8 mouse cellular contexts compared by ENCODE assay signal in the genomic region with DNA sequence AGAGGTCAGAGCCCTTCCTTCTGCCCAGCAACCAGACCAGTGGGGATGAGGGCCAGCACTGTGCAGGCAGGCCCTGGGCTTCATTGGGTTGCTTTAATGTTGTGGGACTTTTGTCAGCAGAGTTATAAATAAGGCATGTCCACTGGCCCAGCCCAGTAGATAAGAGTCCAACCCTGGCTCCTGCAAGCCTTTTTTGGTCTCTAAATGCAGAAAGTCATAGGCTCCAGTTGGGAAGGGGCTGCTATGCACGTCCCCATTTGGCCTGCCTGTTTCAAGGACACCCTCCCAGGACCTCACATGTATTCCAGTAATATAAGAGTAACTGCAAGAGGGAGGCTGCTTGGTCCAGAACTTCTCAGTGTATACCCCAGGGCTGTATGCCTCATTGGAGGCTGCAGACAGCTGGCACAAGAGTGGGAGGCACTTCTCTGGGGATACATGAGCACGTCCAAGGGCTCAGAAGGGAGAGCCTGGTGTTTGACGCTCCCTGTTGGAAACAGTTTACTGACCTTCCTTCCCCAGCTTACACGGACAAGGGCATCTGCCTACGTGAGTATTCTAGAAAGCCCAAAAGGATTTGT. TPM values are rescaled to one million over a fixed set of nuclear protein-coding genes. Genes with fewer than 3 reads are reported as not detected.
DNase-seq lines count a peak whose midpoint lies in the region; ATAC-seq and TF ChIP-seq lines count a peak whose summit lies in the region.

TSS of gene Fhl2 (minus strand) at position 324 of the 581 bp plus-strand sequence.

- H3K4me1 ChIP-seq in lung, embryonic 15.5 days = no peaks in the 10 kb centered on the region
- H3K4me1 ChIP-seq in embryonic fibroblast, embryonic 13.5 days (ENCODE audit: control insufficient read depth, insufficient read depth, low read length) = no peaks in the 10 kb centered on the region
- H3K4me1 ChIP-seq in hindbrain, embryonic 15.5 days (replicated peaks) = no peaks in the 10 kb centered on the region
- no peaks in the 10 kb centered on the region for H3K4me1 ChIP-seq in neural tube, embryonic 15.5 days
- H3K4me1 ChIP-seq in liver, postnatal 0 days (ENCODE audit: insufficient read depth) = no peaks in the 10 kb centered on the region
- no peaks in the 10 kb centered on the region for H3K4me1 ChIP-seq in liver, embryonic 11.5 days (replicated peaks; ENCODE audit: control insufficient read depth, insufficient read depth, low read length)

- no peak for TF ChIP-seq CTCF in embryonic fibroblast, embryonic 13.5 days (IDR thresholded peaks at IDR 0.05; ENCODE audit: borderline replicate concordance, insufficient read depth, low read length)
- TF ChIP-seq CTCF in liver, postnatal 0 days (IDR thresholded peaks at IDR 0.05; ENCODE audit: low read depth) = no peak

- 66% methylated on average over 5 of the region's 5 CpGs for WGBS in lung, embryonic 15.5 days
- 87% methylated on average over 5 of the region's 5 CpGs for WGBS in hindbrain, embryonic 15.5 days
- WGBS in neural tube, embryonic 15.5 days = 78% methylated on average over 5 of the region's 5 CpGs
- 74% methylated on average over 5 of the region's 5 CpGs for WGBS in liver, postnatal 0 days (ENCODE audit: insufficient replicate concordance)
- WGBS in liver, embryonic 11.5 days = 65% methylated on average over 5 of the region's 5 CpGs

- TF ChIP-seq EP300 in liver, postnatal 0 days (IDR thresholded peaks at IDR 0.05; ENCODE audit: low read depth) = no peak

- H3K4me3 ChIP-seq in lung, embryonic 15.5 days = no peak within 1 kb of the TSS
- H3K4me3 ChIP-seq in embryonic fibroblast, embryonic 13.5 days (ENCODE audit: insufficient read depth, low read length) = no peak within 1 kb of the TSS
- no peak within 1 kb of the TSS for H3K4me3 ChIP-seq in hindbrain, embryonic 15.5 days
- H3K4me3 ChIP-seq in neural tube, embryonic 15.5 days (replicated peaks) = no peak within 1 kb of the TSS
- H3K4me3 ChIP-seq in liver, postnatal 0 days (ENCODE audit: low read depth, low read length) = no peak within 1 kb of the TSS
- no peak within 1 kb of the TSS for H3K4me3 ChIP-seq in liver, embryonic 11.5 days (ENCODE audit: low read depth, low read length)

- no peaks in the 10 kb centered on the region for H3K9me3 ChIP-seq in lung, embryonic 15.5 days
- no peaks in the 10 kb centered on the region for H3K9me3 ChIP-seq in hindbrain, embryonic 15.5 days
- no peaks in the 10 kb centered on the region for H3K9me3 ChIP-seq in neural tube, embryonic 15.5 days (replicated peaks)
- no peaks in the 10 kb centered on the region for H3K9me3 ChIP-seq in liver, postnatal 0 days (ENCODE audit: low read length)
- H3K9me3 ChIP-seq in liver, embryonic 11.5 days (ENCODE audit: control insufficient read depth, low read length) = no peaks in the 10 kb centered on the region

- no peak for ATAC-seq in lung, embryonic 15.5 days (ENCODE audit: borderline replicate concordance, extremely low read depth, low FRiP score, low TSS enrichment)
- ATAC-seq in hindbrain, embryonic 15.5 days (ENCODE audit: low FRiP score, low read depth) = no peak
- no peak for ATAC-seq in neural tube, embryonic 15.5 days (ENCODE audit: low FRiP score)
- no peak for ATAC-seq in liver, postnatal 0 days
- no peak for ATAC-seq in liver, embryonic 11.5 days (replicated peaks; ENCODE audit: low FRiP score)

- H3K36me3 ChIP-seq in lung, embryonic 15.5 days = no peaks in the 10 kb centered on the region
- H3K36me3 ChIP-seq in hindbrain, embryonic 15.5 days = no peaks in the 10 kb centered on the region
- H3K36me3 ChIP-seq in neural tube, embryonic 15.5 days = no peaks in the 10 kb centered on the region
- H3K36me3 ChIP-seq in liver, postnatal 0 days (replicated peaks; ENCODE audit: insufficient read depth, low read length) = no peaks in the 10 kb centered on the region
- no peaks in the 10 kb centered on the region for H3K36me3 ChIP-seq in liver, embryonic 11.5 days (ENCODE audit: control insufficient read depth, insufficient read depth, low read length)

- no peak within 1 kb of the TSS for H3K27ac ChIP-seq in lung, embryonic 15.5 days
- no peak within 1 kb of the TSS for H3K27ac ChIP-seq in embryonic fibroblast, embryonic 13.5 days (ENCODE audit: insufficient read depth, low read length)
- no peak within 1 kb of the TSS for H3K27ac ChIP-seq in hindbrain, embryonic 15.5 days (replicated peaks)
- H3K27ac ChIP-seq in neural tube, embryonic 15.5 days (replicated peaks) = no peak within 1 kb of the TSS
- H3K27ac ChIP-seq in liver, postnatal 0 days (ENCODE audit: low read depth) = no peak within 1 kb of the TSS
- H3K27ac ChIP-seq in liver, embryonic 11.5 days (ENCODE audit: low read depth, low read length) = no peak within 1 kb of the TSS; the same call in 1 of the 2 replicates

- no peak for DNase-seq in lung, postnatal 36 days
- no peak for DNase-seq in liver, postnatal 0 days
- no peak for DNase-seq in right cerebral cortex, adult 2 months (ENCODE audit: low spot score in 2 of 2)
- no peak for DNase-seq in liver, embryonic 11.5 days (ENCODE audit: low spot score)

- no peaks in the 10 kb centered on the region for H3K27me3 ChIP-seq in lung, embryonic 15.5 days
- H3K27me3 ChIP-seq in hindbrain, embryonic 15.5 days = no peaks in the 10 kb centered on the region
- H3K27me3 ChIP-seq in neural tube, embryonic 15.5 days (replicated peaks) = no peaks in the 10 kb centered on the region
- no peaks in the 10 kb centered on the region for H3K27me3 ChIP-seq in liver, postnatal 0 days (ENCODE audit: insufficient read depth, low read length)
- no peaks in the 10 kb centered on the region for H3K27me3 ChIP-seq in liver, embryonic 11.5 days (replicated peaks; ENCODE audit: control insufficient read depth, insufficient read depth, low read length)

- H3K4me2 ChIP-seq in lung, embryonic 15.5 days = no peak within 1 kb of the TSS
- no peak within 1 kb of the TSS for H3K4me2 ChIP-seq in hindbrain, embryonic 15.5 days
- H3K4me2 ChIP-seq in neural tube, embryonic 15.5 days = no peak within 1 kb of the TSS
- H3K4me2 ChIP-seq in liver, postnatal 0 days (ENCODE audit: low read depth, low read length) = no peak within 1 kb of the TSS
- H3K4me2 ChIP-seq in liver, embryonic 11.5 days = no peak within 1 kb of the TSS

- no peak for TF ChIP-seq POLR2A in embryonic fibroblast, embryonic 13.5 days (IDR thresholded peaks at IDR 0.05; ENCODE audit: low read depth, low read length)

- no peak within 1 kb of the TSS for H3K9ac ChIP-seq in lung, embryonic 15.5 days
- no peak within 1 kb of the TSS for H3K9ac ChIP-seq in hindbrain, embryonic 15.5 days
- no peak within 1 kb of the TSS for H3K9ac ChIP-seq in neural tube, embryonic 15.5 days (replicated peaks)
- no peak within 1 kb of the TSS for H3K9ac ChIP-seq in liver, postnatal 0 days (replicated peaks)
- H3K9ac ChIP-seq in liver, embryonic 11.5 days (ENCODE audit: low read depth, low read length) = no peak within 1 kb of the TSS

RNA-seq across cellular contexts. Expression of gene Fhl2, which starts in this region (rescaled TPM):
- 35.0 and 36.9 TPM in 2 replicates for polyA plus RNA-seq in lung, embryonic 15.5 days (2015; fragmentation: Nextera tagmentation; extraction: Ambion mirVana)
- polyA plus RNA-seq in embryonic fibroblast, embryonic 13.5 days (2011; ENCODE audit: insufficient read length, low read depth, missing spikeins) = 92.1 and 137 TPM in 2 replicates
- polyA plus RNA-seq in hindbrain, embryonic 15.5 days (2015; fragmentation: Nextera tagmentation; extraction: Ambion mirVana) = 26.0 and 26.2 TPM in 2 replicates
- polyA plus RNA-seq in neural tube, embryonic 15.5 days (2015; fragmentation: Nextera tagmentation; extraction: Ambion mirVana) = 31.4 and 32.3 TPM in 2 replicates
- polyA plus RNA-seq in liver, postnatal 0 days (2015; fragmentation: Nextera tagmentation; extraction: Ambion mirVana) = 2.0 and 2.4 TPM in 2 replicates
- polyA plus RNA-seq in liver, embryonic 11.5 days (2014; fragmentation: Nextera tagmentation; extraction: Ambion mirVana) = 6.1 and 9.3 TPM in 2 replicates
